Mouse (Mus musculus): ENCODE measurements at regions not wholly inside any gene's neighbourhood (a gene's known extent, or its start where the extent isn't known, plus 50 kb on each side); places are given as distances from the start of the nearest gene placed in this dataset.

DNA sequence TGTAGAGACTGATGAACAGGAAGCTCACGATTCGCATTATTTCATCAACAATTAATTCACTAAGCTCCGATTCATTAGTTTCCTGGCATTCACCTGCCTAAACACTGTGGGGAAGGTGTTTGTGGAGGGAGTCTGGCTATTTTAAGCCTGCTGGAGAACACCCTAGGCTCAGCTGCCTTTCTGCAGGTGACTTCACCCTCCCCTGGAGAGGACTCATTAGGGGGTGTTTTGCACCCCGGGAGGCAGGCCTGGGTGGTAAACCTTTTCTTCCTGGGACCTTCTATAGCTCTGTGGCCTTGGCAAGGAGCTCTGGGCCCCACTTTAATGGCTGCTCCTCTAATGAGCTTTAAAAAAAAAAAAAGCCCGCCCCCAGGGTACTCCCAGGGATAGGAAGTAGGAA, 55.4 kb upstream of the Bnc1 start:
- Histone ChIP-seq H3K4me1 (ENCODE audit: control insufficient read depth, insufficient read depth, low read length) (no peaks in the 10 kb centered on the region), H3K4me3 (replicated peaks; ENCODE audit: extremely low read depth, low read depth, low read length) (no peak overlapping the region)
- no peak for DNase-seq
- 71% methylated on average over 5 of the region's 5 CpGs for WGBS
- TF ChIP-seq POLR2A (IDR thresholded peaks at IDR 0.05; ENCODE audit: borderline replicate concordance, extremely low read depth, low read depth, low read length), result no peak
- no peak for TF ChIP-seq CTCF (IDR thresholded peaks at IDR 0.05; ENCODE audit: insufficient read depth, low read length)

DNA sequence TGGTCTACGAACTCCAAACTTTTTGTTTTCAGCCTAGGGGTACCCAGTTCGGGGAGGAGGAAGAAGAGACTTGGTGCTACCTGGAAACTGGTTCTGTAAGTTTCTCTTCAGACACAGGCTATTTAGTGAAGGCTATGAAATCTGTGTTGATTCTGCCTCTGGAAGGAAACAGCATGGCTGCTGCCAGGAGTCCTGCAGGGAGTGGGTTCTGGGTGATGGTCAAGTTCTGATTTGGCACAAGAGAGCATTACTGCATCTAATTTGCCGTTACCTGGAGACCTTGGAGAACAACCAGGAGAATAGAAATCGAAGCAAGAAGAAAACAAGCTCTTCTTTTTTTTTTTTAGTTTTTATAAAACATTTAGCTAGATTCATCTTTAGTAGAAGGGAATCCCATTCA, 61.3 kb upstream of the Bnc1 start:
- no peaks in the 10 kb centered on the region for H3K4me1 ChIP-seq (ENCODE audit: control insufficient read depth, insufficient read depth, low read length)
- no peak for TF ChIP-seq CTCF (IDR thresholded peaks at IDR 0.05; ENCODE audit: insufficient read depth, low read length)
- no peak for TF ChIP-seq POLR2A (IDR thresholded peaks at IDR 0.05; ENCODE audit: borderline replicate concordance, extremely low read depth, low read depth, low read length)
- H3K4me3 ChIP-seq (replicated peaks; ENCODE audit: extremely low read depth, low read depth, low read length), result no peak overlapping the region
- 65% methylated on average over 4 of the region's 4 CpGs for WGBS
- no peak for DNase-seq

DNA sequence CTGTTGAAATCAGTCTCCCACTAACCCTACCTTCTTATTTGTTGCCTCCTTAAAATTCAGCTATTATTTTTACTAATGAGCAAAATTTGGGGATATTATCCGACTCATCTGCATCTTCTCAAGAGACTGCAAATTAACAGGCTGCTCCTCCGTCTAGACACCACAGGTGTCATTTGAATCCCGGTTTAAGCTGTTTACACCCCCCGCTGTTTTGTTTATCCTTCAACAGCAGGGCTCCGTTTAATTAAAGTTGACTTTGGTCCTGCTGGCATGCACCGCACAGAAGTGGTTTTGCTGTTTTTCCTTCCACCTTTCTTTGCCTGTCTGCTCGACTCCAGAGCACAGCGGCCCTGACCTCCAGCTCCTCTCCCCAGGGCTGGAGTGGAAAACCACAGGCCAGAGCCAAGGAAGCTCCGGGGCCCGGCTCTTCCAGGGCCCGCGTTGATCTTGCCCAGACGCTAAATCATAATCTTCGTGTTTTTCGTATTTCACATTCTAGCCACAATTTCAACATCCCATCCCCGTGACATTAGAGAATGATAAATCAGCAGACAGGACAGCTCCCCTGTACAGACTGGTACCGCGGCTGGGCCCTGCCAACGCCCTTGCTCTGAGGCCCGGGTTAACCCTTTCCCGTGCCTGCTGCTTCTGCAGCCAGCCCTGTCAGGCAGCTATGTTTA, 64.6 kb upstream of the Bnc1 start:
- 7% methylated on average over 21 of the region's 21 CpGs for WGBS
- Histone ChIP-seq H3K4me1 (ENCODE audit: control insufficient read depth, insufficient read depth, low read length) (no peaks in the 10 kb centered on the region), H3K4me3 (replicated peaks; ENCODE audit: extremely low read depth, low read depth, low read length) (no peak overlapping the region)
- DNase-seq, result no peak
- TF ChIP-seq POLR2A (IDR thresholded peaks at IDR 0.05; ENCODE audit: borderline replicate concordance, extremely low read depth, low read depth, low read length), result no peak
- TF ChIP-seq CTCF (IDR thresholded peaks at IDR 0.05; ENCODE audit: insufficient read depth, low read length), result no peak

DNA sequence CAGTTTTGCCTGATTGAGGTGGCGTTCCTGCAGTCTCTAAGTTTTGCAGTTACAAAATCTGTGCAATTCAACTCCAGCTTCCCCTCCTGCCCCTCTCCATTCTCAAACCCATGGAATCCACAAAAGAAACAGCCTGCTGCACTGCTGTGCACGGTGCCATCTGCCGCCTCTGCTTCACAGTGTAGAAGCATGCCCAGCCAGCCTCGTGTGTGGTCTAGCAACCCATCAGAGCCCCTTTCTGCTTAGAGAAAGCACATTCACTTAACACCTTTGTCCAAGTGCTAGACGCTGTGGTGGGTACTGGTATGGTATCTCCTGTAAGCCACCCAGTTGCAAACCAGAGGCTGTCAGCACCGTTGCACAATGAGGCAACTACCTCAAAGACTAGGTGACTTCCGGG, 71.3 kb upstream of the Bnc1 start:
- Histone ChIP-seq H3K4me3 (replicated peaks; ENCODE audit: extremely low read depth, low read depth, low read length) (no peak overlapping the region), H3K4me1 (ENCODE audit: control insufficient read depth, insufficient read depth, low read length) (no peaks in the 10 kb centered on the region)
- no peak for TF ChIP-seq POLR2A (IDR thresholded peaks at IDR 0.05; ENCODE audit: borderline replicate concordance, extremely low read depth, low read depth, low read length)
- TF ChIP-seq CTCF (IDR thresholded peaks at IDR 0.05; ENCODE audit: insufficient read depth, low read length), result no peak
- 47% methylated on average over 7 of the region's 7 CpGs for WGBS
- no peak for DNase-seq

DNA sequence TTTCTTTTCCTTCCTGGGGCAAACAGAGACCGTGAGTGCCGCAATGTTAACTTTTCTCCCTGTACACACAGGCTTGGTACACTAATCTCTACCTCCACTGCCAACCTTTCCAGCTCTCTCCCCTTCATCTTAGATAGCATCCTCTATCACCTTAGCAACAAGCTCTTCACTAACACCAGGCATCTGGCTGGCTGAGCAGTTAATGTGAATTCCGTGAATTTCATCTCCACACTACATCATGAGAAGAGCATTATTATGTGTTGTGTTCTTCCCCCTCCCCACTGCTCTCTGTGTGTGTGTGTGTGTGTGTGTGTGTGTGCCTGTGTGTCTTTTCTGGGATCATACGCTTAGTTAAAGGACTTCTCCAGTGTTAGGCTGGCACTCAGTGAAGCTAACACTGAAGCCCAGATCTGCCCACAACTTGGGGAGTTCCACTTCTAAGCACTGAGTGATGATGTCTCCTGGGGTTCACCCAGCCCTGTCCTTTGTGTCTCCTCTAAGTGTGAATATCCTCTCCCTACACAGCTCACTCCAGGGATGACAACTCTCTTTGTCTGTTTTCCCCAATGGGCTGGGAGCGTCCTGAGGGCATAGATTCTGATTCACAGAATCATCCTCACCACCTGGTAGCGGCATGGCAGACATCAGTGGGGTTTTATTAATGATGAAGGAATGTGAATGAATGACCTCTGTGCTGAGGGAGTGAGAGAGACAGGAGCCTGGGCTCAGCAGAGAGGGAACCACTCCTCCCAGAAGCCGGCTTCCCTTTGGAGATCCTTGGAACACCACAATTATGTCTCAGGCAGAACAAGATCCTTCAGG, 77.7 kb upstream of the Bnc1 start:
- Histone ChIP-seq H3K4me1 (ENCODE audit: control insufficient read depth, insufficient read depth, low read length) (no peaks in the 10 kb centered on the region), H3K4me3 (replicated peaks; ENCODE audit: extremely low read depth, low read depth, low read length) (no peak overlapping the region)
- WGBS, result 64% methylated on average over 7 of the region's 7 CpGs
- DNase-seq, result no peak
- TF ChIP-seq CTCF (IDR thresholded peaks at IDR 0.05; ENCODE audit: insufficient read depth, low read length), result no peak

DNA sequence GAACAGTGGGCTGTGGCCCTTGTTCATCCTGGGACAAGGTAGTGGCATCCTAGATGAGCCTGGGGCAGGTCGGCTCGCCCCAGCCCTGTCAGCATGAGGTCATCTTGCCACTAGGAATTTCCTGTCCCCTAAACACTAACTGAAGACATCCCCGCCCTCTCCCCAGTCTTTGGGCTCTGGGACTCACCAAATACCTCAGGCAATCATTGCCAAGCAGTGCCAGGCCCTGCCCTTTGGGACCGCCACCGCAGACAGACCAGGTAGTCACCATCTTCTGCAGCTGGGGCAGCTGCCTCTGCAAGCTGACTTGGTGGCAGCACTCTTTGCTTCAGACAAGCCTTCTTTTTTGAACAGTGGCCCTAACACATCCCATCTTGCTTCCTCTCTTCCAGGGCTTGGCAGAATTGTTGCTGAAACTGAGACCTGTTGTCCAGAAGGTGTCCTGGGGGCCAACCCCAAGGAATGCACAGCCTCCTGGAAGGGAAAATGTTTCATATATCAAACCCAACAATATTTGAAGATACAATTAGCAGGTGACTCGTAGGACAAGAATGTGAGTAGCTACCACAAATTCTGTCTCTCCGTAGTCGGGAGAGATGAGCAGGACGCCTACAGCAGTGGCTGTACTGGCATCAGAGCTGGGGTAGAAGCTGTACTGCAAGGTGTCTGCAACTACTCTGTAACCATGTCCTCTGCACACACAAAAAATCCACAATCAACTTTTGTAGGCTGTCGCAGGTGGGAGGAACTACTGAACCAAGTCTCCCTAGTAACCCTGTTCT, 79.0 kb upstream of the Bnc1 start:
- no peak for DNase-seq
- 71% methylated on average over 10 of the region's 10 CpGs for WGBS
- Histone ChIP-seq H3K4me3 (replicated peaks; ENCODE audit: extremely low read depth, low read depth, low read length) (no peak overlapping the region), H3K4me1 (ENCODE audit: control insufficient read depth, insufficient read depth, low read length) (no peaks in the 10 kb centered on the region)
- TF ChIP-seq POLR2A (IDR thresholded peaks at IDR 0.05; ENCODE audit: borderline replicate concordance, extremely low read depth, low read depth, low read length) (no peak), CTCF (IDR thresholded peaks at IDR 0.05; ENCODE audit: insufficient read depth, low read length) (no peak)

DNA sequence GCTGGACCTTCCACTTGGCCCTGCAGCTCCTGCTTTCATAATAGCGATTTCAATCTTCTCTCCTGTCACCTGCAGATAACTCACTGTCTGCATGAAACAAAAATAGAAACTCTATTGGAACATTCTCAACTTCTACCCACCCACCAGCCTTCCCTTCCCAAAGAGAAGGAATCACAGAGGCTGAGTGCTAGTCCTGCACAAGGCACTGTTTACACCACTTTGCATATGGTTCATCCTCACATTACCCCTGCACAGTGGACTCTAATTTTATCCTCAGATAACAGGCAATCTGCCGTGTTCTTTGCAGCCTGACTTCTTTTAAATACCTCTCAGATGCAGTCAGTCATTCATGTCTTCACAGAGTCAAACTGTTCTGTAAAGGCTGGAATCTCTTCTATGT, 83.3 kb upstream of the Bnc1 start:
- no peak for TF ChIP-seq POLR2A (IDR thresholded peaks at IDR 0.05; ENCODE audit: borderline replicate concordance, extremely low read depth, low read depth, low read length)
- no peak for TF ChIP-seq CTCF (IDR thresholded peaks at IDR 0.05; ENCODE audit: insufficient read depth, low read length)
- 69% methylated on average over 2 of the region's 2 CpGs for WGBS
- no peak for DNase-seq
- H3K4me3 ChIP-seq (replicated peaks; ENCODE audit: extremely low read depth, low read depth, low read length), result no peak overlapping the region
- H3K4me1 ChIP-seq (ENCODE audit: control insufficient read depth, insufficient read depth, low read length), result no peaks in the 10 kb centered on the region

DNA sequence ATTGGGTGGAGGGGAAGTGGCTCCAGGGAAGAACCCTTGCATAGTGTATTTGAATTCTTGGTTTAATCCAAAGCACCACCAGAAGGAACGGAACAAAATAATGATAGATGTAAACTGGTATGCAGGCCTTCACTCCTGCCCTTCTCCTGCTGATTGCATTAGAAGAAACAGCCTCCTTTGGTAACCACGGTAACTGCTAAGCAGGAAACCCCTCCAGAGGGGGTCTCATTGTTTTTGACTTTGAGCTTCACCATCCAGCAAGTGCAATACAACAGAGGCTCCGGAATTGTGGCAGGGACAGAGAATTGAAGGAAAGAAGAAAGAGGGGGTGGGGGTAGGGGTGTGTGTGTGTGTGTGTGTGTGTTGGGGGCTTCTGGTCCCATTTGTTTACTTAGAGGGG, 89.8 kb upstream of the Bnc1 start:
- H3K4me3 ChIP-seq (replicated peaks; ENCODE audit: extremely low read depth, low read depth, low read length), result no peak overlapping the region
- DNase-seq, result no peak
- no peaks in the 10 kb centered on the region for H3K4me1 ChIP-seq (ENCODE audit: control insufficient read depth, insufficient read depth, low read length)
- 36% methylated on average over 3 of the region's 3 CpGs for WGBS
- TF ChIP-seq POLR2A (IDR thresholded peaks at IDR 0.05; ENCODE audit: borderline replicate concordance, extremely low read depth, low read depth, low read length), result no peak
- no peak for TF ChIP-seq CTCF (IDR thresholded peaks at IDR 0.05; ENCODE audit: insufficient read depth, low read length)

DNA sequence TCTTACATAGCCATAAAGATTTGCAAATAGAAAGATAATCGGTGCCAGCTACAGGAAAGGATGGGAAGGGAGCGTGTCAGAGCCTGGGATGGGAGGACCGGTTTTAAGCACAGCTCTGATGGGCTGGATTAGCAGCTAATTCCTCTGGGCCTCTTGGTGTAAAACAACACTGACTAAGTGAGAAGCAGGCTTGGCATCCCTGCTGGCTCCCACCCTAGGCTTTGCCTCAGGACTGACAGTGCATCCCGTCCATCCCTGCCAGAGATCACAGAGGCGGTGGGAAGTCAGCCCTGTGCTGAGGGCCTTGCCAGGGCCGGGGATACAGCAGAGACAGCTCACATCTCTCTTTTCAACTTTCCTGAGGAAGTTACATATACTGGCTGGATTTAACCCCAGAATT, 90.8 kb upstream of the Sh3gl3 start:
- WGBS, result 38% methylated on average over 6 of the region's 6 CpGs
- Histone ChIP-seq H3K4me1 (ENCODE audit: control insufficient read depth, insufficient read depth, low read length) (no peaks in the 10 kb centered on the region), H3K4me3 (replicated peaks; ENCODE audit: extremely low read depth, low read depth, low read length) (no peak overlapping the region)
- no peak for DNase-seq
- TF ChIP-seq CTCF (IDR thresholded peaks at IDR 0.05; ENCODE audit: insufficient read depth, low read length), result no peak
- TF ChIP-seq POLR2A (IDR thresholded peaks at IDR 0.05; ENCODE audit: borderline replicate concordance, extremely low read depth, low read depth, low read length), result no peak
